Mouse (Mus musculus) bone marrow, adult 2 months (tissue): ENCODE results near the gene Slc5a2.

Experiments
- CTCF ChIP-seq: fragments of 200-500 bp; IDR thresholded peaks from 2 replicates; pipeline ENCODE4 v1.5.1; 2011; ENCODE audit warnings: low read length, control low read depth; ENCODE audit not compliant: control insufficient read depth, insufficient read depth
- POLR2A ChIP-seq: fragments of 200-500 bp; IDR thresholded peaks from 2 replicates; pipeline ENCODE4 v1.6.1; 2011; ENCODE audit warnings: low read depth, mild to moderate bottlenecking, control low read depth, low read length, borderline replicate concordance; ENCODE audit not compliant: control insufficient read depth

DNA sequence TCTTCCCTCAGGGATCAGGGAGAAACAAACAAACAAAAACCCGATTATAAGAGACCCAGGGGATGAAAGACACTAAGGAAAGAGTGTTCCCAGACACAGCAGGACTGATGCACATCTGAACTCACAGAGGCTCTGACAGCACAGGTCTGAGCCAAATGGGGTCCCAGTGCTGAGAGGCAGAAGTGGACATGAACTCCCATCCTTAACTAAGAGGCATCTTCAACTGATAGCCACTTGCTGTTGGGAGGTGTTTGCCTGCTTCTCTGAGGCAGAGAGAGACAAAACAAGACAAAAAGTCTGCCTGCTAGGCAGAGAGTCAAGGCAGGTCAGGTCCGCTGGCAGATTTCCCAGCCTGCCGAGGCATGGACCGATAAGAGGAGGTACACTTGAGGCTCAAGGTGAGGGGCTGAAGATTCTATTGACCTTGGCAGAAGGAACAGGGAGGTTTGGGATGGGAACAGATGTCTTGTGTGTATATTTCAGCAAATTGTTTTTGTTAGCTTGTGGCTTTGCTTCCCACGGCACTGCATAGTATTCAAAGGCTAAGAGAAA lies 8.6 kb upstream of the Slc5a2 start:
- TF ChIP-seq CTCF (no peak), POLR2A (no peak)
